Mouse (Mus musculus) erythroblast, embryonic 14.5 days (primary cell): ENCODE results near the gene Ddx10.

Experiments
- GATA1 ChIP-seq: IDR thresholded peaks from 2 replicates; pipeline ENCODE4 v1.6.1; 2012; ENCODE audit warnings: low read length, inconsistent platforms, mixed read lengths
- TAL1 ChIP-seq: IDR thresholded peaks from 3 replicates; pipeline ENCODE4 v1.6.1; 2012; ENCODE audit warnings: low read length, inconsistent platforms, mixed read lengths

- TF ChIP-seq GATA1 (no peak), TAL1 (no peak)
Measured at GRCm38 (mm10) chr9:53264387-53264786, 16.5 kb upstream of the Ddx10 start.
